Mouse (Mus musculus) E14TG2a.4 (cell line): Measurements from ENCODE around the gene Sestd1.

Source experiments
- CTCF ChIP-seq: conservative IDR thresholded peaks from 2 replicates; pipeline ENCODE4 v1.5.1; 2014; ENCODE audit warnings: low read length
- NANOG ChIP-seq: IDR thresholded peaks from 2 replicates; pipeline ENCODE4 v1.6.1; 2014; ENCODE audit warnings: borderline replicate concordance, low read length, mixed read lengths
- POU5F1 ChIP-seq: IDR thresholded peaks from 2 replicates; pipeline ENCODE4 v1.6.1; 2014; ENCODE audit warnings: low read length, borderline replicate concordance

GRCm38 (mm10) chr2:77187501-77187900 is 92.9 kb downstream of the Sestd1 start:
- TF ChIP-seq NANOG (no peak), CTCF (no peak), POU5F1 (no peak)
